ENCODE assay signal across 23 mouse cellular contexts in genomic region chr4:125592663-125593062, GRCm38 (mm10).
DNase-seq lines count a peak whose midpoint lies in the region; ATAC-seq lines count a peak whose summit lies in the region.
"Had no signal": no experiment of that assay in that cellular context is flagged by ENCODE, and none has a peak within 500 bp of the region (broad histone marks: within the 10 kb centered on the region; RNA-seq: fewer than 3 reads in every experiment).

No protein-coding gene starts in this region.

- no peaks in the 10 kb centered on the region for H3K9me3 ChIP-seq in midbrain, embryonic 16.5 days (replicated peaks; ENCODE audit: control insufficient read depth, low read length, poor library complexity, severe bottlenecking)
- no peaks in the 10 kb centered on the region for H3K9me3 ChIP-seq in midbrain, embryonic 11.5 days (ENCODE audit: control insufficient read depth, low read length)
- H3K9me3 ChIP-seq in hindbrain, embryonic 14.5 days (ENCODE audit: control insufficient read depth, low read length) = no peaks in the 10 kb centered on the region
- no peaks in the 10 kb centered on the region for H3K9me3 ChIP-seq in hindbrain, embryonic 13.5 days

- WGBS in midbrain, embryonic 16.5 days = 42% methylated on average over 4 of the region's 4 CpGs
- 39% methylated on average over 4 of the region's 4 CpGs for WGBS in midbrain, embryonic 11.5 days
- WGBS in hindbrain, embryonic 14.5 days = 33% methylated on average over 4 of the region's 4 CpGs
- 42% methylated on average over 4 of the region's 4 CpGs for WGBS in hindbrain, embryonic 13.5 days

- H3K9ac ChIP-seq in midbrain, embryonic 16.5 days (ENCODE audit: low read depth, low read length) = no peak overlapping the region
- H3K9ac ChIP-seq in midbrain, embryonic 11.5 days (ENCODE audit: low read length) = no peak overlapping the region
- H3K9ac ChIP-seq in hindbrain, embryonic 14.5 days = no peak overlapping the region
- H3K9ac ChIP-seq in hindbrain, embryonic 13.5 days = no peak overlapping the region

- peaks cover 74% of the 10 kb centered on the region for H3K4me1 ChIP-seq in midbrain, embryonic 16.5 days (ENCODE audit: control insufficient read depth, insufficient read depth, low read length)
- H3K4me1 ChIP-seq in midbrain, embryonic 11.5 days (ENCODE audit: control insufficient read depth, insufficient read depth, low read length) = peaks cover 18% of the 10 kb centered on the region
- peaks cover 46% of the 10 kb centered on the region for H3K4me1 ChIP-seq in hindbrain, embryonic 14.5 days (replicated peaks; ENCODE audit: control insufficient read depth, insufficient read depth, low read length)
- peaks cover 94% of the 10 kb centered on the region for H3K4me1 ChIP-seq in hindbrain, embryonic 13.5 days (replicated peaks)

- no peak for DNase-seq in midbrain, embryonic 11.5 days (ENCODE audit: low spot score, missing footprints)
- DNase-seq in ES-CJ7 (ENCODE audit: low read depth, low spot score) = peak; percentile 69
- DNase-seq in R1 (ENCODE audit: low read depth, low spot score) = peak; percentile 81
- DNase-seq in yolk sac, embryonic 10.5 days (ENCODE audit: low spot score) = peak; percentile 52
- no peak for DNase-seq in cerebellum, postnatal 4 days (ENCODE audit: low spot score in 2 of 2)
- DNase-seq in hindbrain, embryonic 14.5 days (ENCODE audit: low spot score) = no peak
- DNase-seq: adrenal gland, adult 2 months; adrenal gland, adult 8-10 months; adrenal gland, postnatal 10 days; adrenal gland, postnatal 14 days; adrenal gland, postnatal 25 days; adrenal gland, postnatal 36 days; B cell, adult 2 months; cerebellum, adult 11 months; cerebellum, adult 11-12 months; cerebellum, adult 18-20 months; cerebellum, adult 2 months had no signal

- ATAC-seq in midbrain, embryonic 16.5 days = no peak
- no peak for ATAC-seq in midbrain, embryonic 11.5 days (ENCODE audit: low FRiP score)
- ATAC-seq in hindbrain, embryonic 14.5 days (ENCODE audit: low FRiP score) = no peak
- ATAC-seq in hindbrain, embryonic 13.5 days (ENCODE audit: low FRiP score) = no peak
- ATAC-seq: activated CD4-positive, CD25-positive, alpha-beta regulatory T cell, adult 4 months; CD4-positive, CD25-positive, alpha-beta regulatory T cell, adult 4 months; Patski had no signal

- no peak overlapping the region for H3K4me3 ChIP-seq in midbrain, embryonic 16.5 days (ENCODE audit: low read depth, low read length)
- no peak overlapping the region for H3K4me3 ChIP-seq in midbrain, embryonic 11.5 days (ENCODE audit: low read depth, low read length)
- no peak overlapping the region for H3K4me3 ChIP-seq in hindbrain, embryonic 14.5 days (replicated peaks; ENCODE audit: low read length)
- no peak overlapping the region for H3K4me3 ChIP-seq in hindbrain, embryonic 13.5 days

- H3K4me2 ChIP-seq in midbrain, embryonic 16.5 days (ENCODE audit: low read length) = no peak overlapping the region
- no peak overlapping the region for H3K4me2 ChIP-seq in midbrain, embryonic 11.5 days
- no peak overlapping the region for H3K4me2 ChIP-seq in hindbrain, embryonic 14.5 days (replicated peaks)
- no peak overlapping the region for H3K4me2 ChIP-seq in hindbrain, embryonic 13.5 days

- H3K27ac ChIP-seq in midbrain, embryonic 16.5 days (ENCODE audit: low read length) = peak overlapping the region; percentile 30; the same call in 1 of the 2 replicates
- H3K27ac ChIP-seq in midbrain, embryonic 11.5 days (ENCODE audit: low read depth, low read length) = no peak overlapping the region
- no peak overlapping the region for H3K27ac ChIP-seq in hindbrain, embryonic 14.5 days
- H3K27ac ChIP-seq in hindbrain, embryonic 13.5 days = no peak overlapping the region

- H3K27me3 ChIP-seq in midbrain, embryonic 16.5 days (ENCODE audit: control insufficient read depth, insufficient read depth, low read depth, low read length) = peaks cover 4% of the 10 kb centered on the region
- 0 out of 2 replicates have a peak, but pooled peaks cover 2% of the 10 kb centered on the region for H3K27me3 ChIP-seq in midbrain, embryonic 11.5 days (ENCODE audit: control insufficient read depth, insufficient read depth, low read length)
- H3K27me3 ChIP-seq in hindbrain, embryonic 14.5 days (ENCODE audit: control insufficient read depth, insufficient read depth, low read length) = no peaks in the 10 kb centered on the region; the same call in 1 of the 2 replicates
- peaks cover 34% of the 10 kb centered on the region; the same call in 1 of the 2 replicates for H3K27me3 ChIP-seq in hindbrain, embryonic 13.5 days

- H3K36me3 ChIP-seq in midbrain, embryonic 16.5 days (ENCODE audit: control insufficient read depth, insufficient read depth, low read length) = no peaks in the 10 kb centered on the region
- no peaks in the 10 kb centered on the region for H3K36me3 ChIP-seq in midbrain, embryonic 11.5 days (ENCODE audit: control insufficient read depth, insufficient read depth, low read length)
- no peaks in the 10 kb centered on the region for H3K36me3 ChIP-seq in hindbrain, embryonic 14.5 days (replicated peaks; ENCODE audit: control insufficient read depth, insufficient read depth)
- H3K36me3 ChIP-seq in hindbrain, embryonic 13.5 days = no peaks in the 10 kb centered on the region
- H3K36me3 ChIP-seq: G1E had no signal

Comparison
In these comparisons a context has a peak if more than half of its experiments do, and no peak if none do; other contexts are left out.
1. DNase-seq: peak in ES-CJ7 (single experiment), R1 (single experiment) and yolk sac, embryonic 10.5 days (single experiment); none in midbrain, embryonic 11.5 days (single experiment), cerebellum, postnatal 4 days (0 of 2) and hindbrain, embryonic 14.5 days (single experiment).